Mouse (Mus musculus) C2C12 (cell line): Measurements from ENCODE around the gene B4galt1. TPM values are rescaled to one million over a fixed set of nuclear protein-coding genes. Genes with fewer than 3 reads are reported as not detected.
A peak's percentile ranks its signal among the peaks of the same experiment; 100 is the strongest.

Experiments
- H3K27me3 ChIP-seq: one replicate; pipeline ENCODE4 v1.6.1; 2011; ENCODE audit not compliant: control insufficient read depth, insufficient read depth, insufficient read length
- H3K36me3 ChIP-seq: one replicate; pipeline ENCODE4 v1.6.1; 2011; ENCODE audit not compliant: control insufficient read depth, insufficient read depth
- H3K4me3 ChIP-seq: one replicate; pipeline ENCODE4 v1.5.1; 2011; ENCODE audit warnings: mild to moderate bottlenecking, control low read depth; ENCODE audit not compliant: poor library complexity, insufficient read depth, severe bottlenecking
- H3K79me2 ChIP-seq: one replicate; pipeline ENCODE4 v1.6.1; 2011; ENCODE audit not compliant: control insufficient read depth, insufficient read depth
- H3K79me3 ChIP-seq: one replicate; pipeline ENCODE4 v1.6.1; 2011; ENCODE audit warnings: low read depth, control low read depth
- H3ac ChIP-seq: one replicate; pipeline ENCODE3; 2011; ENCODE audit warnings: low read depth; ENCODE audit not compliant: control insufficient read depth, insufficient read length
- CEBPB ChIP-seq: IDR thresholded peaks from one replicate; pipeline ENCODE4 v1.6.1; 2011; ENCODE audit warnings: low read depth, mild to moderate bottlenecking, control low read depth, moderate library complexity
- CTCF ChIP-seq: IDR thresholded peaks from one replicate; pipeline ENCODE4 v1.5.1; 2011; ENCODE audit not compliant: control insufficient read depth, insufficient read depth, insufficient read length
- FOSL1 ChIP-seq: IDR thresholded peaks from one replicate; pipeline ENCODE4 v1.8.0; 2011; ENCODE audit warnings: mild to moderate bottlenecking, low read length; ENCODE audit not compliant: poor library complexity, insufficient read depth, severe bottlenecking
- MAX ChIP-seq: IDR thresholded peaks from one replicate; pipeline ENCODE4 v1.6.1; 2011; ENCODE audit warnings: mild to moderate bottlenecking, control low read depth
- MYOD1 ChIP-seq: IDR thresholded peaks from one replicate; pipeline ENCODE4 v1.6.1; 2011; ENCODE audit warnings: low read depth; ENCODE audit not compliant: control insufficient read depth, insufficient read length
- MYOG ChIP-seq: IDR thresholded peaks from one replicate; pipeline ENCODE4 v1.6.1; 2011; ENCODE audit not compliant: control insufficient read depth, insufficient read length; ENCODE audit errors: extremely low read depth
- USF1 ChIP-seq: IDR thresholded peaks from one replicate; pipeline ENCODE4 v1.6.1; 2011; ENCODE audit warnings: low read depth, mild to moderate bottlenecking, control low read depth, moderate library complexity
- microRNA-seq: library from miRNA; unstranded; fragments of <30 nt; microRNA quantifications from one replicate; pipeline ENCODE4, GENCODE M21; 2019; ENCODE audit warnings: borderline microRNAs expressed
- polyA plus RNA-seq: library from polyadenylated mRNA; unstranded; fragments of >200 nt; fragmentation: generic; extraction: Trizol; gene quantifications from one replicate; pipeline ENCODE4 v1.2.1, GENCODE M21; 2012; ENCODE audit warnings: missing spikeins

The B4galt1 gene
- polyA plus RNA-seq, 1 experiment = 42.2 TPM

DNA sequence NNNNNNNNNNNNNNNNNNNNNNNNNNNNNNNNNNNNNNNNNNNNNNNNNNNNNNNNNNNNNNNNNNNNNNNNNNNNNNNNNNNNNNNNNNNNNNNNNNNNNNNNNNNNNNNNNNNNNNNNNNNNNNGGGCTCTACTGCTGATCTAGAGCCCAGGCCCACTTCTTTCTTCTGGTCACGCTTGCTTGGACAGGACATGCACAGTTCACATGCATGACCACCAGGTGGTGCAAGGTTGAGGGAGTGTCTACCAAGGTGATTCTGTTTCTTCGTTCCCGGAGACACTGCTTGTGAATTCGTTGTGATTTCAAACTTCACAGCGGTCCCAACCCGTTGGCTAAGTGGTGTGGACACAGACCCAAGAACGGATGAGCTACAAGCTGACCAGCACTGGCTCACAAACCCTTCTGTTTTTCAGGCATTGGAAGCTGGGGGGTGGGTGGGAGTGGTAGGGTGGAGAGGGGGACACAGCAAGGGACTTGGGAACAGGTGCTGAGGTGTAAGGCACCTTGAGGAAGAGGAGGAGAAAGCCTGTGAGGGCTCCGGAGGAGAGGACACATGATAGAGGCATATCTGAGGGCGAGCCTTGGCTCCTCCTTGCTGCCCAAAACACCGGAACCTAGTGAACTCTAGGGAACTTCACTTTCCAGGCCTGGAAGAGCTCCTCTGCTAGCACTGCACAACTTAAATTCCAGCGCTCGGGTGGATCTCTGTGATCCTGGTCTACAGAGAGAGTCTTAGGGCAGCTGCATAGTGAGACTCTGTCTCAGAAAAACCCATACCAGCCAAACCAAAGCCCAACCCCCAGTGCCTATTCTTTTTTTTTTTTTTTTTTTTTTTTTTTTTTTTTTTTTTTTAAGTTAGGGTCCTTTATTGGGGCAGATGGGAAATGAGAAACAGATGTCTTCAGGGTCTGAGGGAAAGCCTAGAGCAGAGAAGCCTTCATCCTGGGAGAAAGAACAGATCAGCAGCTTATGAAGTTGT, 79.2 kb downstream of the B4galt1 start:
- no peak overlapping the region for H3K4me3 ChIP-seq
- no peaks in the 10 kb centered on the region for H3K36me3 ChIP-seq
- no peaks in the 10 kb centered on the region for H3K27me3 ChIP-seq
- no peak for TF ChIP-seq FOSL1
- no peak for TF ChIP-seq MYOD1
- peak; percentile 83 for TF ChIP-seq CTCF
- no peak for TF ChIP-seq CEBPB
- TF ChIP-seq USF1 = no peak
- TF ChIP-seq MYOG = no peak
- peak; percentile 21 for TF ChIP-seq MAX
- no peak overlapping the region for H3ac ChIP-seq
- no peaks in the 10 kb centered on the region for H3K79me3 ChIP-seq
- H3K79me2 ChIP-seq = no peaks in the 10 kb centered on the region

GRCm38 (mm10) chr4:40759876-40760275, 93.9 kb downstream of the B4galt1 start:
- H3K79me3 ChIP-seq = peaks cover 22% of the 10 kb centered on the region
- H3K36me3 ChIP-seq = peaks cover 11% of the 10 kb centered on the region
- no peak for TF ChIP-seq FOSL1
- no peak for TF ChIP-seq USF1
- TF ChIP-seq CTCF = no peak
- no peak for TF ChIP-seq MYOD1
- TF ChIP-seq MYOG = no peak
- no peak for TF ChIP-seq CEBPB
- TF ChIP-seq MAX = no peak
- no peak overlapping the region for H3ac ChIP-seq
- peaks cover 18% of the 10 kb centered on the region for H3K27me3 ChIP-seq
- peaks cover 26% of the 10 kb centered on the region for H3K79me2 ChIP-seq
- H3K4me3 ChIP-seq = no peak overlapping the region

GRCm38 (mm10) chr4:40757780-40758420, 95.9 kb downstream of the B4galt1 start, which contains the start of gene Smu1:
Smu1 (minus strand) TSS chr4:40757923.
- H3ac ChIP-seq = peak within 1 kb of the TSS; percentile 77
- peaks cover 22% of the 10 kb centered on the region for H3K79me3 ChIP-seq
- TF ChIP-seq CEBPB = no peak
- TF ChIP-seq MAX = peak; percentile 77
- H3K36me3 ChIP-seq = peaks cover 30% of the 10 kb centered on the region
- H3K79me2 ChIP-seq = peaks cover 26% of the 10 kb centered on the region
- H3K4me3 ChIP-seq = peak within 1 kb of the TSS; percentile 96
- peaks cover 10% of the 10 kb centered on the region for H3K27me3 ChIP-seq

DNA sequence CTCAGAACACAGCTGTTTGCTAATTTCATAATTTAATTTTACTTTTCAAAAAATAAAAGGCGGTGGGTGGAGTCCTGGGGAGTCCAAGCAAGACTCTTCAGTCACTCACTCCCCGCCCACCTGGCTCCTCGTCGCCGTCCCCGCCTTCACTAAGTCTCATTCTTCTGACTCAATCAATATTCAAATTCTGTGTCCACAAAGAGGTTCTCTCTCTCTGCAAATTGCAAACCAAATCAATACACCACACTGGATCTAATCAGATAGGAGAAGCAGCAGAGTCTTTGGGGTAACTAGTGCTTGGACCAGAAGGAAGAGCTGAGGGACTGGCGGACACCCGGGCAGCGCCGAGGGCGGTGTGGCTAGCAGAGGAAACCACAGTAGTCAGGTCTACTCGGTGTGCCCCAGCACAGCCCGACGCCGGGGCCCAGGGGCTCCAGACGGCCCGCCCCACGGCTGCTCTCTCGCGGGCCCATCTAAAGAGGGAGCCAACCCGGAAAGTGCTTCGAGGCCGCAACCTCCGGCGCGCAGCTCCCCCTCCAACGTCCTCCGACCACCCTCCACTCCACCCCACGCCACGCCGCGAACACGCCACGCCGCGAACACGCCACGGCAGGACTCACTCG, 96.5 kb downstream of the B4galt1 start:
- H3K36me3 ChIP-seq = peaks cover 37% of the 10 kb centered on the region
- TF ChIP-seq CTCF = no peak
- no peak for TF ChIP-seq CEBPB
- no peak for TF ChIP-seq MYOG
- no peak for TF ChIP-seq MAX
- TF ChIP-seq USF1 = no peak
- TF ChIP-seq FOSL1 = no peak
- TF ChIP-seq MYOD1 = no peak
- H3K27me3 ChIP-seq = peaks cover 5% of the 10 kb centered on the region
- H3K79me2 ChIP-seq = peaks cover 26% of the 10 kb centered on the region
- H3K79me3 ChIP-seq = peaks cover 22% of the 10 kb centered on the region
- peak overlapping the region; percentile 96 for H3K4me3 ChIP-seq
- peak overlapping the region; percentile 77 for H3ac ChIP-seq

Small RNAs within 50 kb of the gene (microRNA-seq; reads per million reads assigned to microRNA genes)
- gene Gm24112 (not detected), gene Gm25931 (0.12 reads per million), gene Mir5123 (not detected)

Other genes with a start within 250 kb of the B4galt1 start
- gene Aptx, start 150.8 kb downstream of the B4galt1 start, polyA plus RNA-seq = 13.9 TPM
- gene Dnaja1, start 131.9 kb downstream of the B4galt1 start, polyA plus RNA-seq = 106 TPM
- gene Smu1, start 96.1 kb downstream of the B4galt1 start, polyA plus RNA-seq = 81.4 TPM
- not detected for gene Spink4, start 66.0 kb upstream of the B4galt1 start, polyA plus RNA-seq
- gene Bag1, start 94.3 kb upstream of the B4galt1 start, polyA plus RNA-seq = 170 TPM
- 48.8 TPM for gene Chmp5, start 94.4 kb upstream of the B4galt1 start, polyA plus RNA-seq
- gene Nfx1, start 116.9 kb upstream of the B4galt1 start, polyA plus RNA-seq = 29.0 TPM
- gene Aqp7, start 194.1 kb upstream of the B4galt1 start, polyA plus RNA-seq = not detected
- gene Aqp3, start 244.2 kb upstream of the B4galt1 start, polyA plus RNA-seq = 0.06 TPM